Mouse (Mus musculus) hindbrain, postnatal 0 days (tissue): ENCODE data around the gene Cyp1b1. TPM values are rescaled to one million over a fixed set of nuclear protein-coding genes. Genes with fewer than 3 reads are reported as not detected.

Source experiments
- ATAC-seq: fragments of 200-750 bp; cut with Nextera tagmentation; 2 replicates; pipeline ENCODE4 v1.8.0; 2017; ENCODE audit warnings: mild to moderate bottlenecking, moderate TSS enrichment, moderate library complexity
- DNase-seq: peaks from one replicate; pipeline ENCODE4 v3.0.0-alpha.2; 2015; ENCODE audit warnings: low spot score
- H3K27ac ChIP-seq: fragments of 300-500 bp; sonication (generic); 2 replicates; pipeline ENCODE4 v1.5.1; 2014; ENCODE audit warnings: mild to moderate bottlenecking
- H3K27me3 ChIP-seq: fragments of 300-500 bp; sonication (generic); 2 replicates; pipeline ENCODE4 v1.6.1; 2014; ENCODE audit warnings: low read length, mixed read lengths; ENCODE audit not compliant: insufficient read depth
- H3K36me3 ChIP-seq: fragments of 300-500 bp; sonication (generic); 2 replicates; pipeline ENCODE4 v1.6.1; 2014; ENCODE audit warnings: low read length, mixed read lengths; ENCODE audit not compliant: insufficient read depth
- H3K4me1 ChIP-seq: fragments of 300-500 bp; sonication (generic); 2 replicates; pipeline ENCODE4 v1.6.1; 2014; ENCODE audit warnings: antibody characterized with exemption, low read length, mixed read lengths; ENCODE audit not compliant: insufficient read depth
- H3K4me2 ChIP-seq: fragments of 300-500 bp; sonication (generic); 2 replicates; pipeline ENCODE4 v1.6.1; 2014; ENCODE audit warnings: low read depth, mild to moderate bottlenecking, low read length, moderate library complexity, mixed read lengths
- H3K4me3 ChIP-seq: fragments of 300-500 bp; sonication (generic); 2 replicates; pipeline ENCODE4 v1.5.1; 2014; ENCODE audit warnings: low read length
- H3K9ac ChIP-seq: fragments of 300-500 bp; sonication (generic); replicated peaks from 2 replicates; pipeline ENCODE4 v1.6.1; 2014; ENCODE audit warnings: mild to moderate bottlenecking, low read length, moderate library complexity, mixed read lengths
- H3K9me3 ChIP-seq: fragments of 300-500 bp; sonication (generic); 2 replicates; pipeline ENCODE4 v1.6.1; 2016; ENCODE audit warnings: low read length, mixed read lengths
- CTCF ChIP-seq: IDR thresholded peaks from 2 replicates; pipeline ENCODE4 v1.5.1; 2016; ENCODE audit warnings: antibody characterized with exemption, control low read depth, low read depth
- WGBS: fragments of 180-500 bp; shearing (Covaris S2); extraction: QIAGEN DNeasy Blood & Tissue Kit; methylation state at CpG from one replicate; pipeline ENCODE4 v1.1.7; 2014; 5-methylcytosine and 5-hydroxymethylcytosine counted together
- polyA plus RNA-seq: library from polyadenylated mRNA; unstranded; fragments of >200 nt; fragmentation: Nextera tagmentation; extraction: Ambion mirVana; gene quantifications from 2 replicates; pipeline ENCODE4 v1.2.1, GENCODE M21; 2015
- total RNA-seq: library from RNA; depleted of rRNA; stranded (reverse); fragments of >200 nt; gene quantifications from 2 replicates; pipeline ENCODE4 v1.2.3, GENCODE M21; 2014

Cyp1b1 gene
- total and polyA plus RNA-seq, 2 experiments from 2014 or later: 6.5 to 12.8 TPM

DNA sequence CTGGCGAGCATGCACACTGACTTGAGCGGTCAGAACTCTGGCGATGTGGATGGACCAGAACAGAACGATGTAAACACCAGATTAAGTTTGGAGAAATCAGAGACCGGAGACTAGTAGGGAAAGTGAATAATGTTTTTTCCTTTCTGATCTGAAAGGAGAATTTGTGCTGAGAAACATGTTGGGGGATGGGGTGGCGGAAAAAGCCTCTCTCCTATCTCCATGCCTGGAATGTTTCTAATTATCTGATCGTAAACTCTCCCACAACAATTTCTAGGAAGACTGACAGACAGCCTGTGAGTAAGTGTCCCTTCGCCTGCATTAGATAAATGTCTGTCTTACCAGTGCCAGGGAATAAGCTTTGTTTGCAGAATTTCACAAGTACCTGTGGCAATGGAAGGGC, 16.1 kb upstream of the Cyp1b1 start:
- 79% methylated on average over 8 of the region's 8 CpGs for WGBS
- Histone ChIP-seq H3K4me2 (no peak overlapping the region), H3K36me3 (no peaks in the 10 kb centered on the region), H3K4me1 (no peaks in the 10 kb centered on the region; the same call in 1 of the 2 replicates), H3K9me3 (no peaks in the 10 kb centered on the region), H3K4me3 (no peak overlapping the region), H3K27ac (no peak overlapping the region), H3K27me3 (no peaks in the 10 kb centered on the region), H3K9ac (no peak overlapping the region)
- DNase-seq (no peak), ATAC-seq (no peak)
- TF ChIP-seq CTCF: no peak

DNA sequence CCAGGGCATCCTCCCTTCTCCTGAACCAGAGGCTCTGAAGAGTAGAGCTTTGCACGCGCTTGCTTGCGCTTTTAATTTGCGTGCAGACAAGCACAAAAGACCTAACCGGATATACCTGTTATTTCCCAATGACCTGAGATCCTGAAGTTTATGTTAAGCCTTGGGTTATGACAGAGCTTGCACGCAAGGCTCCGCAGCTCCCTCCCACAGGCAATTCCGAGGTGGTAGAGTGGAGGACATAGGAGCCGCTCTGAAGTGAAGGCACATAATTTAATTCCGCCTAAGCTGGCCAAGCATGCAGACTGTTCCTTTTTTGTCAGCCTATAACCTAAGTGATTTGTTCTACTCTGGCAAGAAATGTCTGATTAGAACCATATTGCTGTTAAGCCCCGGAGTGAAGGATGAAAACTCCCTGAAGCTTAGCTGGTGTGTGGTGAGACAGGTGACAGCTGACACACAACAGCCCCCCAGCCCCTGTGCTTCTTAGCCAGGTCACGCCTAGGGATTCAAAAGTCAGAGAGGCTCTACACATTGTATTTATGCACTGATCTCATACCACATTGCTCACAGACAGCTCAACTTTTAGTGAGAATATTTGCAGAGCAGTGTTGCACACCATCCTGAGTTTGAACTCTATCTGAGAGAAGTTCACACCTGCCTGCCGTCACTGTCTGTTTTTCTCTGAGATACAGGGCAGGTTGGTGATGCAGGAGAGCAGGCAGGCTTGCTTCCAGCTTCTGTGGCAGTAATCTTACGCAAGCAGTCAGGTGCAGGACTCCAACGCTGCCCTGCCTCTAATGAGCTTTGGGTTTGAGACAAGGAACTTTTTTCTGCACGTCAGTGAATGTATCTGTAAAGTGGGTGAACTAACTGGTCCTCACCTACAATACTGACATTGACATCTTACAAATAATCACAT, 14.0 kb upstream of the Cyp1b1 start:
- H3K27me3 ChIP-seq: no peaks in the 10 kb centered on the region
- H3K4me3 ChIP-seq: 0 out of 2 replicates have a peak overlapping the region, but pooled peaks have one; percentile 3
- no peak for DNase-seq
- WGBS: 42% methylated on average over 16 of the region's 16 CpGs
- no peaks in the 10 kb centered on the region for H3K9me3 ChIP-seq
- no peak for TF ChIP-seq CTCF
- no peak overlapping the region for H3K9ac ChIP-seq
- no peaks in the 10 kb centered on the region for H3K36me3 ChIP-seq
- H3K27ac ChIP-seq: no peak overlapping the region
- 0 out of 2 replicates have a peak, but pooled peaks have one; percentile 18 for ATAC-seq
- peak overlapping the region; percentile 43 for H3K4me2 ChIP-seq
- H3K4me1 ChIP-seq: no peaks in the 10 kb centered on the region; the same call in 1 of the 2 replicates

DNA sequence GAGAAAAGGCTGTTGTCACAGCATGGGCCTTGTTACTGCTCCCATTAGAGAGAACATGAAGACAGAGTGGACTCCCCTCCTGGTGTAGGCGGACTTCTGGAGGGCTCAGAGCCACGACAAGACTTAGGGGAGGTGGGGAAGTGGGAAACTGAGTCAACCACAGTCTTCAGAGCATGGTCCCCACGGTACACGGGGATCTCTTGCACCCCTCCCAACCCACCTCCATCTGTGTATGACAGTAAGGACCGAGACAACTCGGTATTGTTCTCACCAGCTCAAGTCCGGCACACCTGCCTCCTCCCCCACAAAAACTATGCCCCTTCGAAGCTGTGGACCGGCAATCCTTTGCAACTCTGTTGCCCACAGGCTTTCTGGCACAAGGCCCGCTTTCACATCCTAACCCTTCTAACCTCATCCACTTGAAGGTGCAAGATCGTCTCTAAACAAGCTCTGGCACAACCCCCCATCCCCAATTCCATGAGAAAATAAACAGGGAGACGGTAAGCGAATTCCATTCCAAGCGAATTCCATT, 13.3 kb upstream of the Cyp1b1 start:
- 0 out of 2 replicates have a peak overlapping the region, but pooled peaks have one; percentile 3 for H3K4me3 ChIP-seq

DNA sequence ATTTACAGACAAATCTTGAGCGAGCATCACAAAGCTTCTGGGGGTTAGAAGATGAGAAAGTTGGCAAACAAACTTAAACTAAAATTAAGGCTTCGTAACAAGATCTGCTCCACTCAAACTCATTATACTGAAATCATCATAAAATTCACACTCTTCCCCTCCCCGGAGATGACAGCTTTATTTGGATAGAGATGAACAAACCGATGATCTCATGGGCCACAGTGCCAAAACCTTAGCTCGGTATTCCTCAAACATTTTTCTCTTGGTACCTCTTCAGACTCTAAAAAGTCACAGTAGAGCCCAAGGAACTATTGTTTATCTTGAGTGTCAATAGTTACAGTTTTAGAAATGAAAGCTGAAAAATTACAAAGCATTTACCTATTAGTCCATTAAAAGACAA, 11.8 kb upstream of the Cyp1b1 start:
- DNase-seq: no peak

More for the DNA sequence above, 13.3 kb upstream of the Cyp1b1 start:
- ATAC-seq (0 out of 2 replicates have a peak, but pooled peaks have one; percentile 27), DNase-seq (no peak)
- Histone ChIP-seq H3K36me3 (no peaks in the 10 kb centered on the region), H3K9me3 (no peaks in the 10 kb centered on the region), H3K9ac (no peak overlapping the region), H3K4me1 (no peaks in the 10 kb centered on the region; the same call in 1 of the 2 replicates), H3K27ac (no peak overlapping the region), H3K4me2 (peak overlapping the region; percentile 43), H3K27me3 (no peaks in the 10 kb centered on the region)
- TF ChIP-seq CTCF: no peak
- 42% methylated on average over 14 of the region's 14 CpGs for WGBS

GRCm38 (mm10) chr17:79720681-79721080, 5.8 kb upstream of the Cyp1b1 start:
- no peaks in the 10 kb centered on the region for H3K36me3 ChIP-seq
- no peak overlapping the region for H3K9ac ChIP-seq
- no peak for DNase-seq
- H3K9me3 ChIP-seq: no peaks in the 10 kb centered on the region
- no peaks in the 10 kb centered on the region for H3K27me3 ChIP-seq
- no peak overlapping the region for H3K27ac ChIP-seq
- H3K4me2 ChIP-seq: no peak overlapping the region
- no peak for TF ChIP-seq CTCF
- WGBS: 78% methylated on average over 7 of the region's 7 CpGs
- H3K4me1 ChIP-seq: no peaks in the 10 kb centered on the region
- no peak overlapping the region for H3K4me3 ChIP-seq
- ATAC-seq: no peak

More for the DNA sequence above, 11.8 kb upstream of the Cyp1b1 start:
- no peak overlapping the region for H3K27ac ChIP-seq
- H3K36me3 ChIP-seq: no peaks in the 10 kb centered on the region
- no peak overlapping the region for H3K4me3 ChIP-seq
- no peak overlapping the region for H3K9ac ChIP-seq
- H3K4me2 ChIP-seq: no peak overlapping the region
- TF ChIP-seq CTCF: no peak
- 81% methylated on average over 5 of the region's 5 CpGs for WGBS
- no peaks in the 10 kb centered on the region for H3K27me3 ChIP-seq
- H3K9me3 ChIP-seq: no peaks in the 10 kb centered on the region
- ATAC-seq: no peak
- no peaks in the 10 kb centered on the region; the same call in 1 of the 2 replicates for H3K4me1 ChIP-seq

DNA sequence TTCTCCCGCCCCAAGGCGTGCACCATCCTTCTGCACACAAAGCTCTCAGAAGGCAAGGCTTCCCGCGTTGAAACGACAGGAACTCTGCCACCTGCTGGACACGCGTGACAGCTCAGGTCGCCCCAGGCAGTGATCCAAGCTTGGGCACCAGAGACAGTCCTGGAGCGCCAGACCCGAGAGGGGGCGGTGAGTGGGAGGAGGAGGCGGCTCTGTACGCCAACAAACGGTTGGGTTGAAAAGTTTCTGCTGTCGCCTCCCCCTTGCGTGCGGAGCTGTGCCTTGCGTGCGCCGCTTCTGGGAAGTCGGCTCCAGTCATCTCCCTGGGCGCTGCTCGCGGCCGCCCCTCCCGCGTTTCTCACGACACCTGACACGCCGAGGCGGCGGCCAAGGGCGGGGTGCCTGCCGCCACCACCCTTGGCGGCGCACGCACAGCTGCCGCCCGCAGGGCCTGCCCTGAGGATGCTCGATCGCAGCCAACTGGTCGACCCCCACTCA, 835 bp upstream of the Cyp1b1 start:
- Histone ChIP-seq H3K9me3 (no peaks in the 10 kb centered on the region), H3K4me2 (peak overlapping the region; percentile 70), H3K27me3 (peaks cover 42% of the 10 kb centered on the region), H3K9ac (peak overlapping the region; percentile 22; the same call in 1 of the 2 replicates), H3K4me3 (peak overlapping the region; percentile 36), H3K27ac (no peak overlapping the region), H3K36me3 (no peaks in the 10 kb centered on the region), H3K4me1 (peaks cover 6% of the 10 kb centered on the region)
- ATAC-seq (peak; percentile 81), DNase-seq (peak; percentile 94)
- WGBS: under 1% methylated on average over 41 of the region's 42 CpGs
- peak; percentile 91 for TF ChIP-seq CTCF
